Mouse (Mus musculus) Patski (cell line): ENCODE measurements around the gene Olfr462. TPM values are rescaled to one million over a fixed set of nuclear protein-coding genes. Genes with fewer than 3 reads are reported as not detected.
"Not testable (repeated sequence)": the region's sequence is repeated elsewhere in the genome, so short reads cannot be mapped to it uniquely, and the experiment has no call there.

ENCODE experiments used
- ATAC-seq: fragments of 100-300 bp; one replicate; pipeline ENCODE4 v1.8.0; 2021
- CTCF ChIA-PET: fragments of 350-600 bp; sonication (Branson Sonifier 250); formaldehyde crosslinking; loops from one replicate; lab custom pipeline; 2022; ENCODE audit warnings: inconsistent platforms; lab: Charles Lee
- POLR2A ChIA-PET: fragments of 350-600 bp; sonication (Branson Sonifier 250); formaldehyde crosslinking; loops from one replicate; lab custom pipeline; 2022; ENCODE audit warnings: antibody characterized with exemption, inconsistent platforms; lab: Charles Lee
- DNase-seq: peaks from one replicate; pipeline ENCODE4 v3.0.0-alpha.2; 2011; ENCODE audit warnings: low read depth, low spot score
- H3K27me3 ChIP-seq: fragments of 371-371 bp; one replicate; pipeline ENCODE4 v1.5.1; 2021
- CTCF ChIP-seq: fragments of 100-300 bp; IDR thresholded peaks from one replicate; pipeline ENCODE4 v1.5.1; 2021
- in situ Hi-C: fragments of 300-500 bp; cut with MboI; formaldehyde crosslinking; loops from 3 replicates; pipeline ENCODE4 v1.11.1; 2018; ENCODE audit warnings: low pct_unique_long_range_greater_than_20kb, mixed read lengths
- polyA plus RNA-seq: library from polyadenylated mRNA; unstranded; gene quantifications from one replicate; pipeline ENCODE4 v1.2.3, GENCODE M21; 2021

The Olfr462 gene
- polyA plus RNA-seq, 1 experiment from 2014 or later, result not detected

GRCm38 (mm10) chr11:87879826-87880225, 12.2 kb downstream of the Olfr462 start:
- ChIA-PET CTCF (no interaction called here), POLR2A (no interaction called here)
- no peak for TF ChIP-seq CTCF
- in situ Hi-C loops, result no loop called here
- peaks cover 14% of the 10 kb centered on the region for H3K27me3 ChIP-seq
- no peak for DNase-seq
- ATAC-seq, result no peak

- DNase-seq (no peak), ATAC-seq (no peak)
- ChIA-PET CTCF (no interaction called here), POLR2A (no interaction called here)
- TF ChIP-seq CTCF, result no peak
- peaks cover 14% of the 10 kb centered on the region for H3K27me3 ChIP-seq
- in situ Hi-C loops, result no loop called here
These were observed 16.6 kb downstream of the Olfr462 start, which contains the start of gene Epx for GRCm38 (mm10) chr11:87875436-87875835. Gene Epx, minus strand, starts transcription at chr11:87875536.

- CTCF ChIA-PET, result no interaction called here
- in situ Hi-C loops, result no loop called here
- no peak for TF ChIP-seq CTCF
- peaks cover 18% of the 10 kb centered on the region for H3K27me3 ChIP-seq
- ATAC-seq (no peak), DNase-seq (no peak)
- POLR2A ChIA-PET, result no interaction called here
These were observed 20.3 kb downstream of the Olfr462 start for GRCm38 (mm10) chr11:87871766-87872165.

GRCm38 (mm10) chr11:87870096-87870495, 22.0 kb downstream of the Olfr462 start:
- ChIA-PET CTCF (no interaction called here), POLR2A (interaction anchor here (0.5 kb wide), 1 partner anchor 279 kb away, joined by 3 read pairs; no protein-coding TSS in a partner anchor)
- peaks cover 25% of the 10 kb centered on the region for H3K27me3 ChIP-seq
- ATAC-seq (no peak), DNase-seq (no peak)
- in situ Hi-C loops, result no loop called here
- TF ChIP-seq CTCF, result no peak

- H3K27me3 ChIP-seq, result peaks cover 25% of the 10 kb centered on the region
- ATAC-seq, in situ Hi-C loops, DNase-seq: not testable (repeated sequence)
- ChIA-PET CTCF (interaction anchor here (0.9 to 1.0 kb wide), 2 partner anchors 9 to 60 kb away, joined by 3 read pairs; no protein-coding TSS in a partner anchor), POLR2A (interaction anchor here (0.6 kb wide), 1 partner anchor 71 kb away, joined by 3 read pairs; no protein-coding TSS in a partner anchor)
These were observed 25.2 kb downstream of the Olfr462 start for GRCm38 (mm10) chr11:87866891-87867290.

- ATAC-seq (no peak), DNase-seq (no peak)
- ChIA-PET CTCF (no interaction called here), POLR2A (interaction anchor here (0.6 kb wide), 1 partner anchor 80 kb away, joined by 3 read pairs; no protein-coding TSS in a partner anchor)
- H3K27me3 ChIP-seq, result peaks cover 23% of the 10 kb centered on the region
- in situ Hi-C loops, result no loop called here
- no peak for TF ChIP-seq CTCF
These were observed 29.3 kb downstream of the Olfr462 start for GRCm38 (mm10) chr11:87862805-87863204.

GRCm38 (mm10) chr11:87860426-87860825, 31.6 kb downstream of the Olfr462 start:
- TF ChIP-seq CTCF, result no peak
- ATAC-seq (no peak), DNase-seq (no peak)
- in situ Hi-C loops, result no loop called here
- ChIA-PET CTCF (no interaction called here), POLR2A (no interaction called here)
- peaks cover 19% of the 10 kb centered on the region for H3K27me3 ChIP-seq

GRCm38 (mm10) chr11:87859273-87859672, 32.8 kb downstream of the Olfr462 start:
- no peak for DNase-seq
- peaks cover 14% of the 10 kb centered on the region for H3K27me3 ChIP-seq
- in situ Hi-C loops, result no loop called here
- ATAC-seq, result no peak
- ChIA-PET CTCF (no interaction called here), POLR2A (no interaction called here)
- no peak for TF ChIP-seq CTCF

- no peak for ATAC-seq
- POLR2A ChIA-PET, result no interaction called here
- CTCF ChIA-PET, result no interaction called here
- H3K27me3 ChIP-seq, result no peaks in the 10 kb centered on the region
- TF ChIP-seq CTCF, result no peak
- in situ Hi-C loops, result no loop called here
- DNase-seq, result no peak
These were observed 37.5 kb downstream of the Olfr462 start for GRCm38 (mm10) chr11:87854550-87854949.

- no peak for TF ChIP-seq CTCF
- ChIA-PET CTCF (no interaction called here), POLR2A (no interaction called here)
- no peaks in the 10 kb centered on the region for H3K27me3 ChIP-seq
- in situ Hi-C loops, result no loop called here
- ATAC-seq (no peak), DNase-seq (no peak)
These were observed 38.5 kb downstream of the Olfr462 start for GRCm38 (mm10) chr11:87853597-87853954.

- in situ Hi-C loops, result no loop called here
- ATAC-seq (peak; percentile 67), DNase-seq (no peak)
- no peaks in the 10 kb centered on the region for H3K27me3 ChIP-seq
- ChIA-PET CTCF (no interaction called here), POLR2A (no interaction called here)
- TF ChIP-seq CTCF, result no peak
These were observed 39.1 kb downstream of the Olfr462 start, which contains the start of gene Mks1 for GRCm38 (mm10) chr11:87852690-87853596. Gene Mks1, plus strand, starts transcription at chr11:87853215.
